In the genomic region with DNA sequence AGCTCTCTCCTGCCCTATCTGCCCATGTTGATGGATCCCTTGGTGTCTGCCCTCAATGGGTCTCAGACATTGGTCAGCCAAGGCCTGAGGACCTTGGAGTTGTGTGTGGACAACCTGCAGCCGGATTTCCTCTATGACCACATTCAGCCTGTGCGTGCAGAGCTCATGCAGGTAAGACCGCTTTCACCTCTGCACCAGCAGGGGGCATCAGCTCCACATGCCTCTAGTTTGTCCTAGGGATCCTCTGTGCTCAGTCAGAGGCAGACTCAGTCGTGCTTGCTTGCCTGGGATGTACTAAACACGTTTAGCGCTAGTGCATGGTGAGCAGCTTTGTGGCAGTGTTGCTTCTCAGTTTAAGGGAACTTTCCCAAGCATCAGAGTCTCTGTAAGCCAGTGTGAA, we compare ENCODE assay signal across 9 mouse cellular contexts. TPM values are rescaled to one million over a fixed set of nuclear protein-coding genes. Genes with fewer than 3 reads are reported as not detected.
DNase-seq lines count a peak whose midpoint lies in the region; TF ChIP-seq lines count a peak whose summit lies in the region.
"Had no signal": no experiment of that assay in that cellular context is flagged by ENCODE, and none has a peak within 500 bp of the region (broad histone marks: within the 10 kb centered on the region; RNA-seq: fewer than 3 reads in every experiment).

No protein-coding gene starts in this region.

- no peaks in the 10 kb centered on the region for H3K79me2 ChIP-seq in liver, adult 2 months (ENCODE audit: control insufficient read depth, insufficient read depth, low read length)

- peak; percentile 75 for TF ChIP-seq CTCF in liver, adult 2 months (IDR thresholded peaks at IDR 0.05; ENCODE audit: low read depth, low read length)

- H3K9ac ChIP-seq in liver, adult 2 months (ENCODE audit: low read depth, low read length): no peak overlapping the region
- H3K9ac ChIP-seq: heart, embryonic 13.5 days had no signal

- peak; percentile 23 to 36 for DNase-seq in heart, postnatal 10 days
- DNase-seq in heart, embryonic 10.5 days (ENCODE audit: low spot score): no peak
- DNase-seq in CD4-positive helper T cell, adult 2 months (ENCODE audit: low read depth, low spot score): peak; percentile 19
- peak; percentile 20 to 24 for DNase-seq in adrenal gland, postnatal 36 days
- DNase-seq in fibroblast of lung, adult 2 months (ENCODE audit: low read depth): peak; percentile 7
- peak; percentile 27 for DNase-seq in liver, adult 2 months (ENCODE audit: extremely low read depth, low read depth, low spot score)
- DNase-seq in right cerebral cortex, postnatal 4 days: peak; percentile 16
- DNase-seq in spleen, postnatal 4 days (ENCODE audit: low spot score in 2 of 2): no peak

- 78% methylated on average over 6 of the region's 6 CpGs for WGBS in heart, embryonic 10.5 days
- WGBS in liver, adult 2 months: 73% methylated on average over 6 of the region's 6 CpGs

- H3K27ac ChIP-seq in heart, embryonic 10.5 days: no peak overlapping the region
- H3K27ac ChIP-seq in liver, adult 2 months (replicated peaks; ENCODE audit: insufficient read depth, low read depth, low read length): no peak overlapping the region
- H3K27ac ChIP-seq: heart, embryonic 13.5 days had no signal

- H3K4me1 ChIP-seq in heart, embryonic 10.5 days: no peaks in the 10 kb centered on the region
- H3K4me1 ChIP-seq in liver, adult 2 months (ENCODE audit: control insufficient read depth, insufficient read depth, low read length): no peaks in the 10 kb centered on the region
- H3K4me1 ChIP-seq: heart, embryonic 13.5 days had no signal

- H3K4me3 ChIP-seq in heart, embryonic 10.5 days: no peak overlapping the region
- H3K4me3 ChIP-seq in liver, adult 2 months (ENCODE audit: insufficient read depth, low read depth, low read length): no peak overlapping the region
- H3K4me3 ChIP-seq: heart, embryonic 13.5 days had no signal

- no peaks in the 10 kb centered on the region for H3K9me3 ChIP-seq in heart, embryonic 10.5 days
- H3K9me3 ChIP-seq: heart, embryonic 13.5 days had no signal

- H3K27me3 ChIP-seq in heart, embryonic 10.5 days (ENCODE audit: insufficient read depth, poor library complexity, severe bottlenecking): no peaks in the 10 kb centered on the region
- no peaks in the 10 kb centered on the region for H3K27me3 ChIP-seq in liver, adult 2 months (ENCODE audit: control insufficient read depth, insufficient read depth, low read length)
- H3K27me3 ChIP-seq: heart, embryonic 13.5 days had no signal

- no peak for TF ChIP-seq POLR2A in liver, adult 2 months (IDR thresholded peaks at IDR 0.05; ENCODE audit: extremely low read depth, insufficient read depth, low read length)

- H3K36me3 ChIP-seq in heart, embryonic 10.5 days: peaks cover 100% of the 10 kb centered on the region
- H3K36me3 ChIP-seq in liver, adult 2 months (ENCODE audit: control insufficient read depth, insufficient read depth, low read length): peaks cover 56% of the 10 kb centered on the region

- intact Hi-C loops in heart, postnatal 10 days (cut with DNase I): no loop called here

RNA-seq across cellular contexts. Expression of gene Trrap, which starts 27.2 kb away (rescaled TPM):
- total RNA-seq in heart, postnatal 10 days (2021): 10 to 100 TPM; 68.1 to 68.3 TPM
- 61.0 and 76.8 TPM in 2 replicates for polyA plus RNA-seq in heart, embryonic 10.5 days (2016; fragmentation: Nextera tagmentation; extraction: Ambion mirVana)
- 100 to 1,000 TPM in 1 of 2 experiments, 10 to 100 TPM in 1; 96.7 to 105 TPM for total RNA-seq in adrenal gland, postnatal 36 days (2021)
- total RNA-seq in liver, adult 2 months (2014; rRNA removed): 19.8 and 28.7 TPM in 2 replicates
- polyA plus RNA-seq in liver, adult 2 months (2012; rRNA removed): 24.2 and 33.9 TPM in 2 replicates

RNA-seq across cellular contexts. Expression of gene Tmem130, which starts 33.1 kb away (rescaled TPM):
- total RNA-seq in heart, postnatal 10 days (2021): under 1 TPM; 0.22 to 0.60 TPM
- polyA plus RNA-seq in heart, embryonic 10.5 days (2016; fragmentation: Nextera tagmentation; extraction: Ambion mirVana): 1.9 and 2.4 TPM in 2 replicates
- total RNA-seq in adrenal gland, postnatal 36 days (2021): 10 to 100 TPM; 23.4 to 30.9 TPM
- total RNA-seq in liver, adult 2 months (2014; rRNA removed): not detected in 2 replicates
- 0.04 TPM in 1 of 2 replicates, not detected in the other for polyA plus RNA-seq in liver, adult 2 months (2012; rRNA removed)

Comparison
In these comparisons a context has a peak if more than half of its experiments do, and no peak if none do; other contexts are left out.
1. DNase-seq: peak in heart, postnatal 10 days (2 of 2), CD4-positive helper T cell, adult 2 months (single experiment), adrenal gland, postnatal 36 days (2 of 2), fibroblast of lung, adult 2 months (single experiment), liver, adult 2 months (single experiment) and right cerebral cortex, postnatal 4 days (single experiment); none in heart, embryonic 10.5 days (single experiment) and spleen, postnatal 4 days (0 of 2).
2. RNA of gene Tmem130, which starts 33.1 kb away (total RNA-seq): 23.4 to 30.9 TPM in adrenal gland, postnatal 36 days; 0.22 to 0.60 TPM in heart, postnatal 10 days and not detected in liver, adult 2 months; every median in the first group is over 10 times any median in the second.